Comparison of ENCODE assay signal across 16 mouse cellular contexts in the genomic region with DNA sequence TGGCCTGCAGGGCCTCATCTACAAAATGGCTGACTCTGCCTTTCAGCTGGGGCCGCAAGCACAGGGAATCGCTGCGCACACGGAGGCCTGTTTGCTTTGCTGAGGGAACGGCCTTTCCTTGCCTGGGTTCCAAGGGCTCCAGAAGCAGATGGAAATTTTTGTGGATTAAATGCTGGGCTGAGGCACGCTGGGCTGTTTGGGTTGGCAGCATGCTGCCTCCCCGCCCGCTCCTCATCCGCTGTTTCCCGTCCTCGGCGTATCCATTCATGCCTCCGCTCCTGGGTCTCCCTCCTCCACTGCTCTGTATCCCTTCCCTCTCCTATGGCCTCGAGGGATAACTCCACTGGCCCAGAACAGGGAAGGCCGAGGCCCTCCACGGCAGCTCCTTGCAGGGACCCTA.
DNase-seq lines count a peak whose midpoint lies in the region; ATAC-seq and TF ChIP-seq lines count a peak whose summit lies in the region.
"Had no signal": no experiment of that assay in that cellular context is flagged by ENCODE, and none has a peak within 500 bp of the region (broad histone marks: within the 10 kb centered on the region; RNA-seq: fewer than 3 reads in every experiment).

No protein-coding gene starts in this region.

- peaks cover 31% of the 10 kb centered on the region for H3K4me1 ChIP-seq in E14TG2a.4 (replicated peaks; ENCODE audit: low read depth, low read length)
- peaks cover 75% of the 10 kb centered on the region for H3K4me1 ChIP-seq in heart, embryonic 10.5 days
- no peaks in the 10 kb centered on the region for H3K4me1 ChIP-seq in kidney, postnatal 0 days (replicated peaks; ENCODE audit: insufficient read depth, low read length)

- ATAC-seq in kidney, postnatal 0 days (replicated peaks; ENCODE audit: low FRiP score, low read depth), result no peak
- ATAC-seq: activated CD4-positive, CD25-positive, alpha-beta regulatory T cell, adult 4 months; forebrain, embryonic 16.5 days; hindbrain, embryonic 16.5 days; midbrain, embryonic 16.5 days had no signal

- no peak for TF ChIP-seq CTCF in E14TG2a.4 (conservative IDR thresholded peaks at IDR 0.05; ENCODE audit: low read length)
- no peak for TF ChIP-seq CTCF in kidney, postnatal 0 days (IDR thresholded peaks at IDR 0.05; ENCODE audit: low read depth)

- WGBS in heart, embryonic 10.5 days, result 85% methylated on average over 16 of the region's 16 CpGs
- 68% methylated on average over 16 of the region's 16 CpGs for WGBS in kidney, postnatal 0 days

- no peak overlapping the region for H3K9ac ChIP-seq in kidney, postnatal 0 days (ENCODE audit: low read depth, low read length)
- H3K9ac ChIP-seq: embryonic facial prominence, embryonic 12.5 days; neural tube, embryonic 12.5 days had no signal

- intact Hi-C loops in heart, postnatal 14 days (cut with DNase I), result no loop called here

- DNase-seq in heart, adult 18-20 months, result peak; percentile 38 to 72
- DNase-seq in heart, postnatal 14 days, result no peak
- DNase-seq in heart, embryonic 10.5 days (ENCODE audit: low spot score), result no peak
- DNase-seq in kidney, postnatal 0 days (ENCODE audit: low spot score), result peak; percentile 46
- DNase-seq in thymus, postnatal 4 days, result no peak
- no peak for DNase-seq in spleen, adult 18-20 months
- DNase-seq in T-cell, adult 2 months (ENCODE audit: low spot score), result no peak
- DNase-seq: cerebellum, adult 9-11 months; gastrocnemius, postnatal 10 days had no signal

- H3K4me3 ChIP-seq in E14TG2a.4 (replicated peaks; ENCODE audit: low read length), result peak overlapping the region; percentile 48
- no peak overlapping the region for H3K4me3 ChIP-seq in heart, embryonic 10.5 days
- no peak overlapping the region for H3K4me3 ChIP-seq in kidney, postnatal 0 days (replicated peaks; ENCODE audit: low read depth, low read length)
- H3K4me3 ChIP-seq: embryonic facial prominence, embryonic 12.5 days; neural tube, embryonic 12.5 days had no signal

- peak overlapping the region; percentile 82 for H3K27ac ChIP-seq in heart, embryonic 10.5 days
- no peak overlapping the region; the same call in 1 of the 2 replicates for H3K27ac ChIP-seq in kidney, postnatal 0 days
- H3K27ac ChIP-seq: embryonic facial prominence, embryonic 12.5 days; neural tube, embryonic 12.5 days had no signal

- H3K4me2 ChIP-seq in kidney, postnatal 0 days (ENCODE audit: low read length), result no peak overlapping the region
- H3K4me2 ChIP-seq: embryonic facial prominence, embryonic 12.5 days; neural tube, embryonic 12.5 days had no signal

- no peaks in the 10 kb centered on the region for H3K36me3 ChIP-seq in E14TG2a.4 (ENCODE audit: insufficient read depth, low read length)
- no peaks in the 10 kb centered on the region for H3K36me3 ChIP-seq in heart, embryonic 10.5 days
- H3K36me3 ChIP-seq in kidney, postnatal 0 days (ENCODE audit: insufficient read depth, low read length), result no peaks in the 10 kb centered on the region
- H3K36me3 ChIP-seq: embryonic facial prominence, embryonic 12.5 days; neural tube, embryonic 12.5 days had no signal

- H3K27me3 ChIP-seq in E14TG2a.4 (ENCODE audit: insufficient read depth, low read length), result peaks cover 98% of the 10 kb centered on the region
- peaks cover 13% of the 10 kb centered on the region for H3K27me3 ChIP-seq in heart, embryonic 10.5 days (ENCODE audit: insufficient read depth, poor library complexity, severe bottlenecking)
- no peaks in the 10 kb centered on the region for H3K27me3 ChIP-seq in kidney, postnatal 0 days (ENCODE audit: insufficient read depth, low read length)
- H3K27me3 ChIP-seq: embryonic facial prominence, embryonic 12.5 days; neural tube, embryonic 12.5 days had no signal

- no peaks in the 10 kb centered on the region for H3K9me3 ChIP-seq in E14TG2a.4 (ENCODE audit: low read length)
- H3K9me3 ChIP-seq in heart, embryonic 10.5 days, result no peaks in the 10 kb centered on the region
- H3K9me3 ChIP-seq in kidney, postnatal 0 days (replicated peaks; ENCODE audit: low read length), result no peaks in the 10 kb centered on the region
- H3K9me3 ChIP-seq: embryonic facial prominence, embryonic 12.5 days; neural tube, embryonic 12.5 days had no signal

Comparison
In these comparisons a context has a peak if more than half of its experiments do, and no peak if none do; other contexts are left out.
1. DNase-seq: peak in heart, adult 18-20 months (2 of 2) and kidney, postnatal 0 days (single experiment); none in heart, postnatal 14 days (0 of 2), heart, embryonic 10.5 days (single experiment), thymus, postnatal 4 days (single experiment), spleen, adult 18-20 months (0 of 2) and T-cell, adult 2 months (single experiment).